Mouse (Mus musculus) ES-E14 (cell line): ENCODE results near the gene Nodal. TPM values are rescaled to one million over a fixed set of nuclear protein-coding genes. Genes with fewer than 3 reads are reported as not detected.

ENCODE experiments used
- DNase-seq: peaks from one replicate; pipeline ENCODE4 v3.0.0-alpha.2; 2013; ENCODE audit warnings: low read depth, low spot score
- H3K27ac ChIP-seq: 2 replicates; pipeline ENCODE4 v1.5.1; 2012; ENCODE audit warnings: low read depth, mild to moderate bottlenecking, low read length, moderate library complexity, mixed read lengths; ENCODE audit not compliant: poor library complexity, insufficient read depth, severe bottlenecking
- H3K36me3 ChIP-seq: 2 replicates; pipeline ENCODE4 v1.6.1; 2012; ENCODE audit warnings: mild to moderate bottlenecking, low read length, moderate library complexity, mixed read lengths; ENCODE audit not compliant: control insufficient read depth, poor library complexity, insufficient read depth, severe bottlenecking
- H3K4me1 ChIP-seq, 2 experiments: fragments of 150-350 bp in 1 of 2; sonication (generic) in 1 of 2; 2 replicates each; pipeline ENCODE4 v1.6.1; 2012; ENCODE audit warnings: low read length in 2 of 2, mild to moderate bottlenecking in 1 of 2, mixed read lengths in 1 of 2; ENCODE audit not compliant: control insufficient read depth in 2 of 2, insufficient read depth in 2 of 2, poor library complexity in 1 of 2
- H3K4me3 ChIP-seq, 2 experiments: fragments of 150-350 bp in 1 of 2; sonication (generic) in 1 of 2; 2 replicates each; pipeline ENCODE4 v1.5.1; 2012; ENCODE audit warnings: low read length in 2 of 2, low read depth in 1 of 2, mild to moderate bottlenecking in 1 of 2, mixed read lengths in 1 of 2; ENCODE audit not compliant: insufficient read depth in 1 of 2, poor library complexity in 1 of 2, severe bottlenecking in 1 of 2
- H3K9ac ChIP-seq: 2 replicates; pipeline ENCODE4 v1.6.1; 2012; ENCODE audit warnings: low read depth, mild to moderate bottlenecking, low read length, mixed read lengths; ENCODE audit not compliant: poor library complexity, insufficient read depth, severe bottlenecking
- H3K9me3 ChIP-seq: fragments of 150-350 bp; sonication (generic); 2 replicates; pipeline ENCODE4 v1.6.1; 2012; ENCODE audit warnings: low read depth, mild to moderate bottlenecking, low read length; ENCODE audit not compliant: control insufficient read depth, insufficient read depth
- CHD2 ChIP-seq: IDR thresholded peaks from 2 replicates; pipeline ENCODE4 v1.6.1; 2014; ENCODE audit warnings: mild to moderate bottlenecking, low read depth, low read length, inconsistent platforms
- HCFC1 ChIP-seq: IDR thresholded peaks from 2 replicates; pipeline ENCODE4 v1.6.1; 2012; ENCODE audit warnings: low read length, inconsistent platforms, borderline replicate concordance; ENCODE audit not compliant: insufficient read depth
- MAFK ChIP-seq: IDR thresholded peaks from 2 replicates; pipeline ENCODE4 v1.6.1; 2014; ENCODE audit warnings: mild to moderate bottlenecking, low read depth, low read length, inconsistent platforms; ENCODE audit not compliant: insufficient read depth
- ZC3H11A ChIP-seq: IDR thresholded peaks from 2 replicates; pipeline ENCODE4 v1.6.1; 2012; ENCODE audit warnings: low read depth, mild to moderate bottlenecking, inconsistent platforms, low read length, borderline replicate concordance
- ZNF384 ChIP-seq: IDR thresholded peaks from 2 replicates; pipeline ENCODE4 v1.6.1; 2012; ENCODE audit warnings: low read depth, low read length, inconsistent platforms
- in situ Hi-C, 2 experiments: fragments of 600-800 bp; cut with MboI; formaldehyde crosslinking; loops; one replicate each; pipeline ENCODE4 v1.15.1; 2025; ENCODE audit warnings: low sequenced_read_pairs in 2 of 2, inconsistent platforms in 1 of 2; ENCODE audit not compliant: unreplicated experiment in 2 of 2
- total RNA-seq: library from RNA; depleted of rRNA; stranded (reverse); fragments of 300-350 nt; gene quantifications from 2 replicates; pipeline ENCODE4 v1.2.3, GENCODE M21; 2012

Gene Nodal
- total RNA-seq, 1 experiment, result 164 TPM

DNA sequence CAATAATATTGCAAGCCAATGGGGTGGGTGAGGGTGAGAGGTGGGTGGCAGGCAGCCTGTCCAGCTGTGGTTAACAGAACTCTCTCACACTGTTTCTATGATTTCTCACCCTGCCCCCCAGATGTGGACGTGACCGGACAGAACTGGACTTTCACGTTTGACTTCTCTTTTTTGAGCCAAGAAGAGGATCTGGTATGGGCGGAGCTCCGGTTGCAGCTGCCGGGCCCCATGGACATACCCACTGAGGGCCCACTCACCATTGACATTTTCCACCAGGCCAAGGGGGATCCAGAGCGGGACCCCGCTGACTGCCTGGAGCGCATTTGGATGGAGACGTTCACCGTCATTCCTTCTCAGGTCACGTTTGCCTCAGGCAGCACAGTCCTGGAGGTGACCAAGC is 5.1 kb downstream of the Nodal start:
- no peak overlapping the region for H3K27ac ChIP-seq
- peaks cover 53% of the 10 kb centered on the region for H3K36me3 ChIP-seq
- H3K9ac ChIP-seq, result no peak overlapping the region
- no peak for DNase-seq
- no peak for TF ChIP-seq CHD2
- TF ChIP-seq ZNF384, result no peak
- H3K9me3 ChIP-seq, result no peaks in the 10 kb centered on the region
- H3K4me3 ChIP-seq, result peak overlapping the region; percentile 0; a peak in 1 of 4 replicates
- peaks cover 0 to 9% of the 10 kb centered on the region in 2 experiments; a peak in 3 of 4 replicates for H3K4me1 ChIP-seq
- in situ Hi-C loops, result no loop called here

DNA sequence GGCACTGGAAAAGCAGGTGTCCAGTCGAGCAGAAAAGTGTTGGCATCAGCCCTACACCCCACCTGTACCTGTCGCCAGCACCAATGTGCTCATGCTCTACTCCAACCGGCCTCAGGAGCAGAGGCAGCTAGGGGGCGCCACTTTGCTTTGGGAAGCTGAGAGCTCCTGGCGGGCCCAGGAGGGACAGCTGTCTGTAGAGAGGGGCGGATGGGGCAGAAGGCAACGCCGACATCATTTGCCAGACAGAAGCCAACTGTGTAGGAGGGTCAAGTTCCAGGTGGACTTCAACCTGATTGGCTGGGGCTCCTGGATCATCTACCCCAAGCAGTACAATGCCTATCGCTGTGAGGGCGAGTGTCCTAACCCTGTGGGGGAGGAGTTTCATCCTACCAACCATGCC is 5.5 kb downstream of the Nodal start:
- DNase-seq, result peak; percentile 69
- in situ Hi-C loops, result no loop called here
- H3K9ac ChIP-seq, result no peak overlapping the region
- H3K4me3 ChIP-seq, result peak overlapping the region; percentile 0; a peak in 1 of 4 replicates
- TF ChIP-seq HCFC1 (no peak), CHD2 (no peak), MAFK (no peak)
- H3K27ac ChIP-seq, result no peak overlapping the region
- H3K36me3 ChIP-seq, result peaks cover 53% of the 10 kb centered on the region
- peaks cover 0 to 9% of the 10 kb centered on the region in 2 experiments; a peak in 3 of 4 replicates for H3K4me1 ChIP-seq
- no peaks in the 10 kb centered on the region for H3K9me3 ChIP-seq

DNA sequence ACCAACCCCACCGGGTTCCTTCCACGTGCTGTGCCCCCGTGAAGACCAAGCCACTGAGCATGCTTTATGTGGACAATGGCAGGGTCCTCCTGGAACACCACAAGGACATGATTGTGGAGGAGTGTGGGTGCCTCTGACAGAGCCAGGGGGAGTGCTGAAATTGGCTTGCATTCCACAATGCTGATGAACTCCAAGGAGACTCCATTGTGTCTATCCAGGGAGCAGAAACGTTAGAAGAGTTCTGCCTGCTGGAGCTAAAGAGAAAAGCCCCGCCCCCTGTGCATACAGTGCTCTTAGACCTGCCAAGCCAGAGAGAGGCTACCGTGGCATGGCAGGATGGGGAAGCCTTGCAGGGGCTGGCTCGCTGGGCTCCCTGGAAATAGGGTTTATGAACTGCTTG is 6.7 kb downstream of the Nodal start:
- in situ Hi-C loops, result no loop called here
- Histone ChIP-seq H3K9me3 (no peaks in the 10 kb centered on the region), H3K4me3 (no peak overlapping the region), H3K9ac (no peak overlapping the region), H3K27ac (no peak overlapping the region), H3K4me1 (peaks cover 0 to 9% of the 10 kb centered on the region in 2 experiments; a peak in 3 of 4 replicates), H3K36me3 (peaks cover 50% of the 10 kb centered on the region)
- TF ChIP-seq MAFK (no peak), ZNF384 (no peak), ZC3H11A (no peak), HCFC1 (no peak), CHD2 (no peak)
- no peak for DNase-seq

DNA sequence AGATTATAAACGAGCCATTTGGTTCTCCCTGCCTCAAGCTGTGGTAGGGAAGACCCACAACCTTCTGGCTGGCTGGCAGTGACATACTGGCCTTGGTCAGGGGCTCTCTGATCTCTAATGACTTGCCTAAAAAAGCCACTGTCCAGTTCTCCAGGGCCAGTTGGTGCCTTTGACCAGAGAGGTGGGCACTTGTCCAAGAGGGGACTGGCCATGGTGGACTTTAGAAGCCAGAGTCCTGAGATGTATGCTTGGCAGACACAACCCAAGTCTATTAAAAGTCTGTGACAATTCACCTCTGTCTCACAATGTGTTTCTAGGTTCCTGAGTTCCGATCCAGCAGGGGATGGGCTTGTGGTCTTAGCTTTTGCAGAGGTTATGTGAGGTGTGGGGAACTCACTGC is 7.3 kb downstream of the Nodal start:
- Histone ChIP-seq H3K9ac (no peak overlapping the region), H3K27ac (no peak overlapping the region), H3K4me1 (peaks cover 0 to 12% of the 10 kb centered on the region in 2 experiments; a peak in 3 of 4 replicates), H3K9me3 (no peaks in the 10 kb centered on the region), H3K4me3 (no peak overlapping the region), H3K36me3 (peaks cover 50% of the 10 kb centered on the region)
- TF ChIP-seq ZC3H11A (no peak), ZNF384 (no peak), HCFC1 (no peak), MAFK (no peak), CHD2 (no peak)
- in situ Hi-C loops, result no loop called here
- DNase-seq, result no peak

DNA sequence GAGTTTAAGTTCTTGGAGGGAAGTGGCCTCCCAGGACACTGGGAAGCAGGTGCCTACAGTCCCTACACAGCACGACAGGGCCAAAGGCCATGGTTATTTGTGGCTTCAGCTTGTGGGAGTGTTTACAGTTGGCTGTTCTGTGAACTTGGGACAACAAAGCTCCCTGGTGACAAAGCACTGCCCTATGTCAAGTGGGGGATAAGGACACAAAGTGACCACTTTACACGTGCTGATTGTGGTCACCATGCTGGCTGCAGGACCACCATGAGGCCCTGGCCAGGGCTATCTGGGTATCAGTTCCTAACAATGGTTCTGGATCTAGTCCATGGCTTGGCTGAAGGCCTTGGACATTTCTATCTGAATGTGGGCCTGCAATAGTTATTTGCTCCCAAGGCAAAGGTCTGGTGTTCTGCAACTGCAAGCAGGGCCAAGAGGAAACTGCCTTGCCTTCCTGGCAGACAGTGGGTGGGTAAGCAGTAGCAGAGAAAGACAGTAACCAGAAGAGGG is 8.5 kb downstream of the Nodal start:
- Histone ChIP-seq H3K4me3 (no peak overlapping the region), H3K9me3 (no peaks in the 10 kb centered on the region), H3K4me1 (peaks cover 0 to 12% of the 10 kb centered on the region in 2 experiments; a peak in 3 of 4 replicates), H3K36me3 (peaks cover 53% of the 10 kb centered on the region), H3K9ac (no peak overlapping the region), H3K27ac (no peak overlapping the region)
- TF ChIP-seq ZNF384, result no peak
- no peak for TF ChIP-seq ZC3H11A
- TF ChIP-seq CHD2, result no peak
- TF ChIP-seq MAFK, result no peak
- in situ Hi-C loops, result no loop called here
- DNase-seq, result no peak
